Mouse (Mus musculus) neural tube, embryonic 12.5 days (tissue): ENCODE results near the gene Vwf. TPM values are rescaled to one million over a fixed set of nuclear protein-coding genes. Genes with fewer than 3 reads are reported as not detected.

Experiments used
- ATAC-seq: fragments of 200-750 bp; cut with Nextera tagmentation; 2 replicates; pipeline ENCODE4 v1.8.0; 2017; ENCODE audit warnings: low read depth, mild to moderate bottlenecking, moderate TSS enrichment, moderate library complexity; ENCODE audit not compliant: low FRiP score
- H3K27ac ChIP-seq: fragments of 300-500 bp; sonication (generic); 2 replicates; pipeline ENCODE4 v1.5.1; 2016
- H3K27me3 ChIP-seq: fragments of 300-500 bp; sonication (generic); replicated peaks from 2 replicates; pipeline ENCODE4 v1.6.1; 2016; ENCODE audit warnings: mild to moderate bottlenecking
- H3K36me3 ChIP-seq: fragments of 300-500 bp; sonication (generic); 2 replicates; pipeline ENCODE4 v1.6.1; 2016; ENCODE audit warnings: mild to moderate bottlenecking
- H3K4me1 ChIP-seq: fragments of 300-500 bp; sonication (generic); 2 replicates; pipeline ENCODE4 v1.6.1; 2016
- H3K4me2 ChIP-seq: fragments of 300-500 bp; sonication (generic); replicated peaks from 2 replicates; pipeline ENCODE4 v1.6.1; 2016; ENCODE audit warnings: mild to moderate bottlenecking
- H3K4me3 ChIP-seq: fragments of 300-500 bp; sonication (generic); 2 replicates; pipeline ENCODE4 v1.5.1; 2016
- H3K9ac ChIP-seq: fragments of 300-500 bp; sonication (generic); 2 replicates; pipeline ENCODE4 v1.6.1; 2016; ENCODE audit warnings: mild to moderate bottlenecking
- H3K9me3 ChIP-seq: fragments of 300-500 bp; sonication (generic); 2 replicates; pipeline ENCODE4 v1.6.1; 2016; ENCODE audit warnings: mild to moderate bottlenecking
- WGBS: fragments of 180-500 bp; shearing (Covaris S2); methylation state at CpG from one replicate; pipeline ENCODE4 v1.1.7; 2016; 5-methylcytosine and 5-hydroxymethylcytosine counted together
- polyA plus RNA-seq: library from polyadenylated mRNA; unstranded; fragments of >200 nt; fragmentation: Nextera tagmentation; extraction: Ambion mirVana; gene quantifications from 2 replicates; pipeline ENCODE4 v1.2.1, GENCODE M21; 2016

Gene Vwf
- polyA plus RNA-seq, 1 experiment from 2014 or later, result 12.3 TPM

- no peaks in the 10 kb centered on the region for H3K27me3 ChIP-seq
- no peaks in the 10 kb centered on the region for H3K36me3 ChIP-seq
- H3K4me1 ChIP-seq, result no peaks in the 10 kb centered on the region
- H3K27ac ChIP-seq, result no peak overlapping the region
- 71% methylated on average over 6 of the region's 6 CpGs for WGBS
- no peak overlapping the region for H3K4me2 ChIP-seq
- no peak for ATAC-seq
- no peak overlapping the region for H3K9ac ChIP-seq
- no peak overlapping the region for H3K4me3 ChIP-seq
- no peaks in the 10 kb centered on the region for H3K9me3 ChIP-seq
Observed at GRCm38 (mm10) chr6:125552760-125553159, 6.2 kb downstream of the Vwf start.

GRCm38 (mm10) chr6:125553551-125553950, 7.0 kb downstream of the Vwf start:
- no peaks in the 10 kb centered on the region for H3K9me3 ChIP-seq
- no peaks in the 10 kb centered on the region for H3K36me3 ChIP-seq
- no peaks in the 10 kb centered on the region for H3K4me1 ChIP-seq
- WGBS, result 79% methylated on average over 4 of the region's 4 CpGs
- no peak overlapping the region for H3K4me3 ChIP-seq
- H3K4me2 ChIP-seq, result no peak overlapping the region
- no peak overlapping the region for H3K9ac ChIP-seq
- no peaks in the 10 kb centered on the region for H3K27me3 ChIP-seq
- H3K27ac ChIP-seq, result no peak overlapping the region
- no peak for ATAC-seq

GRCm38 (mm10) chr6:125558831-125559230, 12.3 kb downstream of the Vwf start:
- Histone ChIP-seq H3K9ac (no peak overlapping the region), H3K27ac (no peak overlapping the region), H3K4me2 (no peak overlapping the region), H3K4me3 (no peak overlapping the region), H3K9me3 (no peaks in the 10 kb centered on the region), H3K27me3 (no peaks in the 10 kb centered on the region), H3K36me3 (no peaks in the 10 kb centered on the region), H3K4me1 (no peaks in the 10 kb centered on the region)
- ATAC-seq, result no peak
- WGBS, result 88% methylated on average over 8 of the region's 8 CpGs

GRCm38 (mm10) chr6:125561031-125561430, 14.5 kb downstream of the Vwf start:
- Histone ChIP-seq H3K27me3 (no peaks in the 10 kb centered on the region), H3K4me2 (no peak overlapping the region), H3K9ac (no peak overlapping the region), H3K4me1 (no peaks in the 10 kb centered on the region), H3K4me3 (no peak overlapping the region), H3K9me3 (no peaks in the 10 kb centered on the region), H3K27ac (no peak overlapping the region), H3K36me3 (no peaks in the 10 kb centered on the region)
- ATAC-seq, result no peak
- WGBS, result 85% methylated on average over 5 of the region's 5 CpGs

- H3K36me3 ChIP-seq, result no peaks in the 10 kb centered on the region
- H3K27me3 ChIP-seq, result no peaks in the 10 kb centered on the region
- H3K9me3 ChIP-seq, result no peaks in the 10 kb centered on the region
- no peak overlapping the region for H3K4me3 ChIP-seq
- H3K4me2 ChIP-seq, result no peak overlapping the region
- 86% methylated on average over 2 of the region's 2 CpGs for WGBS
- H3K27ac ChIP-seq, result no peak overlapping the region
- no peak for ATAC-seq
- H3K4me1 ChIP-seq, result no peaks in the 10 kb centered on the region
- no peak overlapping the region for H3K9ac ChIP-seq
Observed at GRCm38 (mm10) chr6:125561521-125561920, 14.9 kb downstream of the Vwf start.

- H3K4me2 ChIP-seq, result no peak overlapping the region
- no peak overlapping the region for H3K4me3 ChIP-seq
- no peaks in the 10 kb centered on the region for H3K27me3 ChIP-seq
- H3K36me3 ChIP-seq, result no peaks in the 10 kb centered on the region
- no peak for ATAC-seq
- H3K4me1 ChIP-seq, result no peaks in the 10 kb centered on the region
- WGBS, result 81% methylated on average over 7 of the region's 7 CpGs
- no peak overlapping the region for H3K27ac ChIP-seq
- H3K9me3 ChIP-seq, result no peaks in the 10 kb centered on the region
- no peak overlapping the region for H3K9ac ChIP-seq
Observed at GRCm38 (mm10) chr6:125564812-125565281, 18.3 kb downstream of the Vwf start.

GRCm38 (mm10) chr6:125565326-125565725, 18.8 kb downstream of the Vwf start:
- Histone ChIP-seq H3K9me3 (no peaks in the 10 kb centered on the region), H3K9ac (no peak overlapping the region), H3K27me3 (no peaks in the 10 kb centered on the region), H3K4me2 (no peak overlapping the region), H3K27ac (no peak overlapping the region), H3K4me3 (no peak overlapping the region), H3K4me1 (no peaks in the 10 kb centered on the region), H3K36me3 (no peaks in the 10 kb centered on the region)
- WGBS, result 85% methylated on average over 6 of the region's 6 CpGs
- ATAC-seq, result no peak

GRCm38 (mm10) chr6:125566656-125567055, 20.1 kb downstream of the Vwf start:
- WGBS, result 84% methylated on average over 3 of the region's 3 CpGs

GRCm38 (mm10) chr6:125568381-125568780, 21.8 kb downstream of the Vwf start:
- Histone ChIP-seq H3K27ac (no peak overlapping the region), H3K4me1 (peaks cover 12% of the 10 kb centered on the region; the same call in 1 of the 2 replicates), H3K4me3 (no peak overlapping the region), H3K27me3 (no peaks in the 10 kb centered on the region), H3K36me3 (no peaks in the 10 kb centered on the region), H3K9me3 (no peaks in the 10 kb centered on the region), H3K9ac (no peak overlapping the region), H3K4me2 (no peak overlapping the region)
- 85% methylated on average over 2 of the region's 2 CpGs for WGBS
- no peak for ATAC-seq

More at GRCm38 (mm10) chr6:125566656-125567055, 20.1 kb downstream of the Vwf start:
- H3K9ac ChIP-seq, result no peak overlapping the region
- H3K36me3 ChIP-seq, result no peaks in the 10 kb centered on the region
- no peak overlapping the region for H3K27ac ChIP-seq
- H3K4me3 ChIP-seq, result no peak overlapping the region
- no peaks in the 10 kb centered on the region for H3K9me3 ChIP-seq
- no peak overlapping the region for H3K4me2 ChIP-seq
- H3K27me3 ChIP-seq, result no peaks in the 10 kb centered on the region
- ATAC-seq, result no peak
- no peaks in the 10 kb centered on the region for H3K4me1 ChIP-seq

GRCm38 (mm10) chr6:125572291-125573188, 26.0 kb downstream of the Vwf start:
- Histone ChIP-seq H3K27ac (no peak overlapping the region), H3K27me3 (no peaks in the 10 kb centered on the region), H3K4me2 (peak overlapping the region; percentile 54), H3K9me3 (no peaks in the 10 kb centered on the region), H3K9ac (no peak overlapping the region), H3K4me1 (peaks cover 14% of the 10 kb centered on the region; the same call in 1 of the 2 replicates), H3K4me3 (peak overlapping the region; percentile 21), H3K36me3 (no peaks in the 10 kb centered on the region)
- WGBS, result 49% methylated on average over 18 of the region's 18 CpGs
- ATAC-seq, result peak; percentile 65

GRCm38 (mm10) chr6:125573189-125573928, 26.8 kb downstream of the Vwf start:
- peak; percentile 95 for ATAC-seq
- H3K27ac ChIP-seq, result no peak overlapping the region
- WGBS, result 3% methylated on average over 14 of the region's 14 CpGs
- H3K9me3 ChIP-seq, result no peaks in the 10 kb centered on the region
- peaks cover 14% of the 10 kb centered on the region; the same call in 1 of the 2 replicates for H3K4me1 ChIP-seq
- H3K4me2 ChIP-seq, result peak overlapping the region; percentile 54
- H3K4me3 ChIP-seq, result peak overlapping the region; percentile 21
- no peaks in the 10 kb centered on the region for H3K27me3 ChIP-seq
- H3K36me3 ChIP-seq, result no peaks in the 10 kb centered on the region
- H3K9ac ChIP-seq, result no peak overlapping the region

GRCm38 (mm10) chr6:125575080-125575479, 28.5 kb downstream of the Vwf start:
- H3K9ac ChIP-seq, result no peak overlapping the region
- H3K27ac ChIP-seq, result no peak overlapping the region
- H3K27me3 ChIP-seq, result no peaks in the 10 kb centered on the region
- no peak for ATAC-seq
- 96% methylated on average over 6 of the region's 6 CpGs for WGBS
- no peaks in the 10 kb centered on the region for H3K36me3 ChIP-seq
- H3K4me3 ChIP-seq, result no peak overlapping the region
- no peak overlapping the region for H3K4me2 ChIP-seq
- H3K4me1 ChIP-seq, result peaks cover 14% of the 10 kb centered on the region; the same call in 1 of the 2 replicates
- H3K9me3 ChIP-seq, result no peaks in the 10 kb centered on the region
